Mouse (Mus musculus): Measurements from ENCODE around the gene Zfp704. TPM values are rescaled to one million over a fixed set of nuclear protein-coding genes. Genes with fewer than 3 reads are reported as not detected.
A peak's percentile ranks its signal among the peaks of the same experiment; 100 is the strongest.

The Zfp704 gene
- total RNA-seq, 2 experiments from 2014 or later, result 30.1 to 34.3 TPM

DNA sequence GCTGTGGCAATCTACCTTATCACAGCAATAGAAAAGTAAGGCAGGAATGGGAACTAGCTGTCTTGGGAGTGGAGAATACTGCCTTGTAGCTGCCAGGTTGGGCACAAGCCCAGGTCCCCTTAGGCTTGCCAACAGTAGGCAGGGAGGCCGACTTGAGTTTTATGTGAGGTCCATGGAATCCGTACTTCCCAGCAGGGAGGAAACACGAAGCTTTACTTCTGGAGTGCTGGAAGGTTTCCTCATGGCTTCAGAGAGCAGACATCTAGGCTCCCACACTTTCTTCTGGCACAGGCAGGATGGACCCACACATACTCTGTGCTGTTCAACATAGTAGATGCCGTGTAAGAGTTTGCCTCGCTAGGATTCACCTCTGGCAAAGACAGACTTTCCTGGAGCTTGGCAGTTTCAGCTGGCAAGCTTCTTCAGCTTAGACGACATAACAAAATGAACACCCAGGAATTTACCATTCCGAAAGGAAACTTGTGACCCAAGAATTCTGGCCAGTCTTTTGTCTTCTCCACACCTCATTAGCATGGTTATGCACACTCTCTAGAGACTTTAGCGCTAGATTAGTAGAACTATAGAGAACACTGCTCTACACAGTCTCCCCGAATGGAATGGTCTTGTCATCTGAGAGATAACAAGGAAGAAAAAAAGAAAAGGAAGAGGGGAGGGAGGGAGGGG is 79.6 kb downstream of the Zfp704 start:
- peak in 1 of 2 experiments; percentile 29 for DNase-seq (ENCODE audit: low spot score in 2 of 2)
- intact Hi-C loops (cut with DNase I), result no loop called here

DNA sequence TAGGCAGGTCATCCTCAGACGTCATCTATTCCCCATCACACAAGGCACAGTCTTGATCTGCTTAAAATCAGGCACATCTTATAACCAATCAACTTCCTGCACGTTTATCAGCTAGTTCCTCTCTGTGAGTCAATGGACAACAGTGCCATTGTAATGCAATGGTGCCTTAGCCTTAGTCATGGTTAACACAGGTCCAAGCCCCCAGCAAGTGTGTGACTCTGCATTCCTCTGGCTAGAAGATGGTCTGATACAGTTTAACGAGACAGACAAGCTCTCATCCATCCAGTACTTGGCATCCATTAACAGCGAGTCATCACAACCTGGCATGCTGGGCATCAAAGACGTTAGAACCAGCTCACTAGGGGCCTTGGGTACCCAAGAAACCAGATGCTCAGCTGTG is 85.5 kb downstream of the Zfp704 start:
- intact Hi-C loops (cut with DNase I), result no loop called here
- DNase-seq (ENCODE audit: low spot score in 2 of 2), result no peak

DNA sequence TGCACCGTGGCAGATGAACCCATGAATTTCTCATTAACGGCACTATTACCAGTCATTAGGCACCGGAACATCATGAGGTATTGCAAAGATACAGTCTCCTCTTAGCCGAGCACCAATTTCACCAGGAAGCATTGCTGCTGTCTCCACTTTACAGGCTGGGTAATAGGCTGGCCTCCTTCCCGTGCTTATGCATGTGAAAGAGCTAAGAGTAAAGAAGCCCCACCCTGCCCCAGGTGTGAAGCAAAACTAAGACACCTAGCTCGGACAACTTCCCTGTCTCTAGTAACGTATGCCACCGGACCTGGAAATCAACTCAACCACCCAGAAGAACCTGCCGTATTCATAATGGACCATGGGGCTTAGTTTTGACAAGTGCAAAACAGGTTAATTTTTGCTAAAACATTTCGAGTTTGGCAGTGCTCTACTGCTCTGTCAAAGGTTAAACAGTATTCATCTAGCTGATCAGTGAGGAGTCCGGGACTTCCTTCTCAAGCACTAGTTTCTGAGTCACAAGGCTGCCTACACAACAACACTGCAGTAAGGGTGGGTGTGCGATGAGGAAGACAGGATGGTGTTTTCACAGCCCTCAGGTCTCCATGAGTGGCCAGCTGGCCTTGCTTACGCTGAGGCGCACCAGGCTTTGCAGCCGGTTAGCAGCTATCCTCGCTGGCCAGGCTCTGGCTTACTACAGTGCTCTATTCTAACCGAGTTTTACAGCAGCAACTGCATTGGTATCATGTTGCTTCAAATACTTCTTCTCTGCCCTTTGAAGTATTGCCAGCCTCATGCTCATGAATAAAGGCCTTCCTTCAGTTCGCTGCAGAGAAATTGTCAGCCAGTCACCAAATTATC is 86.6 kb downstream of the Zfp704 start:
- peak; percentile 31 to 41 for DNase-seq (ENCODE audit: low spot score in 2 of 2)
- intact Hi-C loops (cut with DNase I), result no loop called here

- intact Hi-C loops (cut with DNase I), result no loop called here
- no peak for DNase-seq (ENCODE audit: low spot score in 2 of 2)
Measured at GRCm38 (mm10) chr3:9522009-9522408, 87.9 kb downstream of the Zfp704 start.

DNA sequence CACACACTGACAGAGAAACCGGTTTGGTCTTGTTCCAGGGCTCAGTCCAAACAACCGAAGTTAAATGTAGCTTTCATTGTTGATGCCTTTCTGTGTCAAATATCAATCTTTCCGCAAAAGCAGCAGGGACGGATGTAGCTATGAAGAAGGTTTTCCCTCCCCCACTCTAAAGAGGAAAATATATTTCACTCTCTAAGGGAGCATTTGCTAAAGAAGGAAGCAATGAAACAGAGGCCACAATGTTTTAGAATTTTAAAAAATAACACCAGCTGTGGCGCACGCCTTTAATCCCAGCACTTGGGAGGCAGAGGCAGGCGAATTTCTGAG is 89.2 kb downstream of the Zfp704 start:
- intact Hi-C loops (cut with DNase I), result no loop called here
- no peak for DNase-seq (ENCODE audit: low spot score in 2 of 2)

GRCm38 (mm10) chr3:9520051-9520727 is 89.7 kb downstream of the Zfp704 start:
- DNase-seq (ENCODE audit: low spot score in 2 of 2), result peak; percentile 68 to 71
- intact Hi-C loops (cut with DNase I), result no loop called here

GRCm38 (mm10) chr3:9519491-9519890 is 90.4 kb downstream of the Zfp704 start:
- DNase-seq (ENCODE audit: low spot score in 2 of 2), result no peak
- intact Hi-C loops (cut with DNase I), result no loop called here

DNA sequence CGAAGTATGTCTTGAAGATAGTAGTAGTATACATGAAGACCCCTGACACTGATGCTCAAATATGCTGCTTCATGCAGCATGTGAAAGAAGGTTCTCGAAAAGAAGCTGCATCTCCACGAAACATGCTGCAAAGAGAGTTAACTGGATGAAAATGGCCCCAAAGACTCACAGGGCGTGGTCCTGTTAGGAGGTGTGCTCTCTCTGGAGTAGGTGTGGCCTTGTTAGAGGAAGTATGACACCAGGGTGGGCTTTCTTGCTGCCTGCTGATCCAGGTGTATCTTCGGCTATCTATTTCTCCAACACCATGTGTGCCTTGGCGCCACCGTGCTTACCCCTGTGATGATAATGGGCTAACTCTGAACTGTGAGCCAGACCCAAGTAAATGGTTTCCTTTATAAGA is 90.9 kb downstream of the Zfp704 start:
- DNase-seq (ENCODE audit: low spot score in 2 of 2), result no peak
- intact Hi-C loops (cut with DNase I), result no loop called here

DNA sequence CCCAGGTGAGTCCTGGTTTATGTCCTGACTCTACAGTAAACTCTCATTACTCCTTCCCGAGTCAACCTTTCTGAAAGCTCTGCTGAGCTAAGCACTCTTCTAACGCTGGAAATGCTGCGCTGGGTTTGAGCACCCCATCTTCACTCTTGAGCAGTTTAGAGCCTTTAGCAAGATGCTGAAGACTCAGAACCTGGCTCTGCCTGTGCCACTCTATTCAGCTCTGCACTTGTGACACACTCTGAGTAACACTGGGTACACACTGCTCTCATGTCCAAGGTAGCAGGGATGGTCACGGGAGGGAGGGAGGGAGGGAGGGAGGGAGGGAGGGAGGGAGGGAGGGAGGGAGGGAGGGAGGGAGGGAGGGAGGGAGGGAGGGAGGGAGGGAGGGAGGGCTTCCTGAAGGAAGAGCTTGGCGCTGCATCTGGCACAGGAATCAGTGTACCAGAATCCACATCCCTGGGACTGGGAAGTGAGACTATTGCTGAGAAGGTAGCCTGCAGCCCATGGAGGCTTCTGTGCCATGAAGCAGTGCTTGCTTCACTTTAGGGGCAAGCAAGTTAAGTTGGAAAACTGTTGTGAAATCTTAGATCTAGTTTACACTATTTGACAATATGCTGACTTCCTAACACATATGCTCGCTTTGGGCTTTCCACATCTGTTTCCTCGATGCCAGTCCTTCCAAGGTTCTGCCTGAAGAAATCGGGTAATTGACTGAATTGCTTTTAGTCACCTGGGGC is 93.6 kb downstream of the Zfp704 start:
- intact Hi-C loops (cut with DNase I), result no loop called here
- DNase-seq (ENCODE audit: low spot score in 2 of 2), result no peak

- DNase-seq (ENCODE audit: low spot score in 2 of 2), result no peak
- intact Hi-C loops (cut with DNase I), result no loop called here
Measured at GRCm38 (mm10) chr3:9515527-9515926, 94.4 kb downstream of the Zfp704 start.

DNA sequence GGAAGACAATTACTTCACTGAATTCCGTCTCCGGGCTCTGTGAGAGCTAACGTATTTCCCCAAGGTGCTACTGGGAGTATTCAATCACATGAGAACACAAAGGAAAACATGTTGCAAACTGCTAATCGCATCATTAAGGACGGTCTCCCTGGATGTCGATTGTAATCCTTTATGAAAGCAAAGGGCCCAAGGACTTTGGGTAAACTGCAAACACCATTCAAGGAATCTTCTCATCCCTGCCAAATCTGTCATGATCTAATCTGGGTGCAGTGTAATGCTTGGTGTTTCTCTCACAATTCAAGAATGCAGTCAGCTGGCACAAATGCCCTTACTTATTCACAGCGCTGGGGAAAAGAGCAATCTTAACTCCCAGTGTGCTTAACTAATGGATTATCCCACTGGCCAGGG is 96.2 kb downstream of the Zfp704 start:
- no peak for DNase-seq (ENCODE audit: low spot score in 2 of 2)
- intact Hi-C loops (cut with DNase I), result no loop called here

DNA sequence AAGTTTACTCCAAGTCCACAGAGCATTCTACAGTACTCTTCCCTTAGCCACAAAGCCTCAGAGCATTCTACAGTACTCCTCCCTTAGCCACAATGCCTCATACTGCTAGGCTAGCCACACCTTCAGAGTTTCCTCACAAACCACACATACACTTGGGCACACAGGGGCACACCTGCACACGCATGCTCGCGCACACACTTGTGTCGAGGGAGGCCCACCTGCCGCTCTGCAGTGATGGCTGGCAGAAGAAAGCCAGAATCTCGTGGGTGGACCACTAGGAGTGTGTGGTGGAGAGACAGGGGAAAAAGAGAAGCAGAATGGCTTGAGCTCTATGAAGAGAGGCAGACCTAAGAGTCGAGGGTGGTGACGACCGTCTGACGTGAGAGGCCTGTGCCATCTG is 97.7 kb downstream of the Zfp704 start:
- intact Hi-C loops (cut with DNase I), result no loop called here
- DNase-seq (ENCODE audit: low spot score in 2 of 2), result no peak

- intact Hi-C loops (cut with DNase I), result no loop called here
- no peak for DNase-seq (ENCODE audit: low spot score in 2 of 2)
Measured at GRCm38 (mm10) chr3:9505692-9506211, 104.1 kb downstream of the Zfp704 start.

DNA sequence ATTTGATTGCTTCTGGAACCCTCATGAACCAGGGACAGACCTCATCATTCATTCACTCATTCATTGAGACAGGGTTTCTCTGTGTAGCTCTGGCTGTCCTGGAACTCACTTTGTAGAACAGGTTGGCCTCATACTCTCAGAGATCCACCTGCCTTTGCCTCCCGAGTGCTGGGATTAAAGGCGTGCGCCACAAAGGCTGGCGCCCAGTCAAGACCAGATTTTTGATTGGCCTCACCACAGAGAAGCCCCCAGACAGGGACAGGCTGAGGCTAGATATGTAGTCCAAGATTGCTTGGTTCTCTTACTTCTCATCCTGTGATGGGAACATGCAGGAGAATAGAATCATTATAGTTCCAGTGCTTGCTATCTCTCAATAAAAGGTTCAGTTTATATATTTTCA is 105.5 kb downstream of the Zfp704 start:
- no peak for DNase-seq (ENCODE audit: low spot score in 2 of 2)
- intact Hi-C loops (cut with DNase I), result loop anchor here (5.0 kb wide), 1 partner anchor 103 kb away; no protein-coding TSS in a partner anchor

- DNase-seq (ENCODE audit: low spot score in 2 of 2), result peak; percentile 90 to 92
- intact Hi-C loops (cut with DNase I), result loop anchor here (5.0 kb wide), 1 partner anchor 107 kb away; no protein-coding TSS in a partner anchor
Measured at GRCm38 (mm10) chr3:9500725-9501124, 109.2 kb downstream of the Zfp704 start.

- peak in 1 of 2 experiments; percentile 25 for DNase-seq (ENCODE audit: low spot score in 2 of 2)
- intact Hi-C loops (cut with DNase I), result loop anchor here (5.0 kb wide), 1 partner anchor 107 kb away; no protein-coding TSS in a partner anchor
Measured at GRCm38 (mm10) chr3:9499994-9500553, 109.8 kb downstream of the Zfp704 start.

- DNase-seq (ENCODE audit: low spot score in 2 of 2), result peak in 1 of 2 experiments; percentile 9
- intact Hi-C loops (cut with DNase I), result no loop called here
Measured at GRCm38 (mm10) chr3:9499489-9499888, 110.4 kb downstream of the Zfp704 start.

- DNase-seq (ENCODE audit: low spot score in 2 of 2), result no peak
- intact Hi-C loops (cut with DNase I), result no loop called here
Measured at GRCm38 (mm10) chr3:9497260-9497659, 112.6 kb downstream of the Zfp704 start.

- intact Hi-C loops (cut with DNase I), result no loop called here
- no peak for DNase-seq (ENCODE audit: low spot score in 2 of 2)
Measured at GRCm38 (mm10) chr3:9491766-9492283, 118.1 kb downstream of the Zfp704 start.

Data from left cerebral cortex, postnatal 36 days (tissue).